Mouse (Mus musculus): ENCODE data around the gene Ppp1r14d. TPM values are rescaled to one million over a fixed set of nuclear protein-coding genes. Genes with fewer than 3 reads are reported as not detected.

The Ppp1r14d gene
- not detected for polyA plus RNA-seq (2017; shearing (Covaris generic))

GRCm38 (mm10) chr2:119229775-119230704 lies at the start of gene Ppp1r14d:
TSS of gene Ppp1r14d (minus strand) at chr2:119229906.

DNA sequence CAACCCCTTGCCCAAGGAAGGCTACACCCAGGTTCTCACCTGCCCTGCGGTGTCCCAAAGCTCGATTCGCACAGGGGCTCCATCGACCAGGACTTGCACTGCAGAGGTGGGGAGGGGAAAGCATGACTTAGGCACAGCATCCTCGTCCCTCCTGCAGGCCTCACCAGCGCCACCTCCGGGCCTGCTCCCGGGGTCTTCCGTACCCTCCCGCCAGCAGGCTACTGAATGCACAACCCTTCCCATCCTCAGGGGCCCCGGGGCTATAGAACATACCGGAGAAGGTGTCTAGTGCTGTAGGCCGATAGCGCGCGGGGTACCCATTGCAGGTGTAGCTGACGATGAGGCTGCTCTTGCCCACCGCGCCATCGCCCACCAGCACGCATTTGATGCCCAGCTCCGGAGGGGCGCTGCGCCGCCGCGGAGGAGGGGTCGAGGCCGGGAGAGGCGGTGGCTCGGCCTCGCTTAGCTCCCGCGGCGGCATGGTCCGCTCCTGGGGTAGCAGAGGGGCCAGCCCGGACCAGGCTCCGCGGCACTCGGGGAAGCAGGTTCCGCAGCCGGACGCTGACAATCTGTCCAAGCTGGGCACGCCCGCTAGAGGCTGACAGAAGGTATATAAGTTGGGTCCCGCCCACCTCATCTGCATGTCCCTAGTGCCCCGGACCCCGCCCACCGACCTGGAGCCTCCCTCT lies 41.1 kb upstream of the Ppp1r14d start, which contains the start of gene Rhov:
Rhov (minus strand) TSS at position 630 of the 689 bp plus-strand sequence.

DNA sequence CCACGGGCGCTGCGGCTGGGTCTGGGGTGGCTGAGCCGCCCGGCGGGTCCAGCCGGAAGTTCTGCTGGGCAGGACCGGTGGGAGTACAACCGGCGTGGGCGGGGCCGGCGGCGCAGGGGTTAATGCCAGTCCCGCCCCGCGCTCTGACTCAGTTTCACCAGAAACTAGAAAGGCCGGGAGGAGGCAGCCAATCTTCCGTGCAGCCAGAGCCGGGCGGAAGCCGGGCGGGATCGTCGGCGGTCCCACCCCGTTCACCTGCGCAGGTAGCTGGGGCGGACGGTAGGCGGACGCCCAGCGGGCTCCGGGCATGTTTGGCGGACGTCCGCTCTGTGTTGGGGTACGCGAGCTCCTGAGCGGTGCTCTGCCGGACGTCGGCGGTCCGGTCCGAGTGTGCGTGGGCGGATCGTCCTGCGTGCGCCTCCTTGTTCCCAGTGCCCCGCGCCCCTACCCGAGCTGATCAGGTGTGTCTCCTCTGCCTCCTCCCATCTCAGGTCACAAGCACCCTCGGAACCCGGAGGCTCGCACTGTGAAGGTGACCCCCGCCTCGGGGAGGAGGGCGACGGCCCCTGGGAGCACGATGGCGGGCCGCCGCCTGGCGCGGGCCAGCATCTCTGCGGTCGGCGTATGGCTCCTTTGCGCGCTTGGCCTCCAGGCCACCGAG lies 7.6 kb upstream of the Ppp1r14d start, which contains the start of gene Spint1:
Spint1 (plus strand) TSS at position 153 of the 661 bp plus-strand sequence.

GRCm38 (mm10) chr2:119208344-119209175 lies 21.1 kb downstream of the Ppp1r14d start, which contains the start of the genes Zfyve19 and Dnajc17:
TSS of gene Zfyve19 (plus strand) at chr2:119208617.
TSS of gene Dnajc17 (minus strand) at chr2:119208795.

DNA sequence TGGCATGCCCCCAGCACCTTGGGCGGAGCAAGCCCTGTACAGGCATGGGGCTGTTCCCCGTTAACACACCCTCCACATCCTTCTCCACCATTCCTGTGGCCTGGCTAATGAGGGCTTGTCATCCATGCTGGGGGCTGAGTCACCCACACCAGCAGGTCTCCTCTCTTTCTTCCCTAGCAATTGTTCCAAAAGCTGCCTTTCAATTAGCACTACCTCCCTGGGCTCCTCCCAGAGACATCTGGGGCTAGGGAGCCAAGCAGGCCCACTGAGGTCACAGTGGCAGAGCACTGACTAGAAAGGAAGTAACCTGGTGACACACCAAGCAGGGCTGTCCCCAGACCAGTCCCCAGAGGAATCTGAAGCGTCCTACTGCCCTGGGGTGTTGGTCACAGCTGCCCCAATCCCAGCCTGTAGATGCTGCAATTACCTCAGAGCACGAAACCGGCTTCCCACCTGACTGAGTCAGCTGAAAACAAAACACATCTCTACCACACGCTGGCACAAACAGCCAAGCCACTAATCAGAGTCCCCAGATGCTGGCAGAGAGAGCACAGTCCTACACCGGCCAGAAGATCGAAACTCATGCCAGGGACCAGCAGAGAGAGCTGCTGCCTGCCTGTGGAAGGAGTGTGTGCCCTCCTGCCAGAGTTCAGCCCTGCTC lies 55.6 kb downstream of the Ppp1r14d start, which contains the start of gene Gm14137:
Gm14137 (plus strand) TSS at position 519 of the 661 bp plus-strand sequence.

Other genes starting within 250 kb of the Ppp1r14d start
- 10.9 TPM for gene Ccdc32, start 200.5 kb downstream of the Ppp1r14d start, polyA plus RNA-seq (2017; shearing (Covaris generic))
- gene Rpusd2, start 195.1 kb downstream of the Ppp1r14d start, polyA plus RNA-seq (2017; shearing (Covaris generic)), result 2.6 TPM
- 1.3 TPM for gene Knl1, start 182.8 kb downstream of the Ppp1r14d start, polyA plus RNA-seq (2017; shearing (Covaris generic))
- gene Rad51, start 117.1 kb downstream of the Ppp1r14d start, polyA plus RNA-seq (2017; shearing (Covaris generic)), result 3.1 TPM
- gene Rmdn3, start 72.9 kb downstream of the Ppp1r14d start, polyA plus RNA-seq (2017; shearing (Covaris generic)), result 21.8 TPM
- not detected for gene Gchfr, start 62.1 kb downstream of the Ppp1r14d start, polyA plus RNA-seq (2017; shearing (Covaris generic))
- 0.44 TPM for gene Gm14137, start 55.4 kb downstream of the Ppp1r14d start, polyA plus RNA-seq (2017; shearing (Covaris generic))
- gene Zfyve19, start 21.3 kb downstream of the Ppp1r14d start, polyA plus RNA-seq (2017; shearing (Covaris generic)), result 25.3 TPM
- 19.4 TPM for gene Dnajc17, start 21.1 kb downstream of the Ppp1r14d start, polyA plus RNA-seq (2017; shearing (Covaris generic))
- not detected for gene Spint1, start 7.5 kb upstream of the Ppp1r14d start, polyA plus RNA-seq (2017; shearing (Covaris generic))
- not detected for gene Rhov, start 41.4 kb upstream of the Ppp1r14d start, polyA plus RNA-seq (2017; shearing (Covaris generic))
- gene Vps18, start 58.8 kb upstream of the Ppp1r14d start, polyA plus RNA-seq (2017; shearing (Covaris generic)), result 12.2 TPM
- gene Dll4, start 95.9 kb upstream of the Ppp1r14d start, polyA plus RNA-seq (2017; shearing (Covaris generic)), result not detected
- not detected for gene Chac1, start 121.3 kb upstream of the Ppp1r14d start, polyA plus RNA-seq (2017; shearing (Covaris generic))
- 4.5 TPM for gene Ino80, start 247.8 kb upstream of the Ppp1r14d start, polyA plus RNA-seq (2017; shearing (Covaris generic))

Data from effector memory CD4-positive, alpha-beta T cell, adult 5 months (primary cell).